Mouse (Mus musculus): ENCODE results near the gene Ly86.

The Ly86 gene

DNA sequence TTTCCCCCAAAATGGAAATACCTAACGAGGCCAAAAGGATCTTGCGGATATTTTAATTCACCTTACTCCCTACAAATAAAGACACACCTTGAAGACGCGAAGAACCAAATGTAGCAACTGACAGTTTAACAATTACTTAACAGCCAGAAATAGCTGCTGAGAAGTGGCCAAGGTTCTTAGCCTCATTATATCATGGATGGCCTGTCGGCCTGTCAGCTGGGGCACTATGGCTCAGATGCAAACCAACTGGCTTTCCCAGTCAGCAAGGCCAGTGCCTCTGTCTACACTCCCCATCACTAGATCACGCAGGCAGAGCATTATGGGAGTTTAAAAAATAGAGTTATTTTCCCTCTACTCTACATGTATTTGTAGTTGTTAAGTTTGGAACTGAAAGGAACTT, 78.4 kb downstream of the Ly86 start:
- POLR2A ChIA-PET, result interaction anchor here in 1 of 4 experiments (3.5 kb wide), 1 partner anchor 12 kb away, joined by 36 read pairs; no protein-coding TSS in a partner anchor
- CTCF ChIA-PET, result no interaction called here

DNA sequence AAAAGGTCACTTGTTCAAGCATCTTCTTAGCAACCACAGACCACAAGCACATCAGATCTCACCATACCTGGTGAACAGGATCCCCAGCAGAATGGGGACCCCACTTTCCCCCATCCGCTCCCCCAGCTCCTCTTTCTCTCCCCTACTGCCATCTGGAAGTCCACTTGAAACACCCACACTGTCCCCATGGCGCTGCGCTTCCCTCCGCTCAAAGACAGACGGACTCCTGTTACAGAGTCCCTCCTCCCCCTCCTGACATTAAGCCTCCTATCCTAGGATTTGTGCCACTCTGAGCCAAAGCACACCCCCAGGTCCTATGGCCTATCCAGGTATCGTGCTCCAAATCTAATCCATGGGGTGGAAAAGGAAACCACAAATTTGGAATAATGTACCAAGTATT, 79.9 kb downstream of the Ly86 start:
- ChIA-PET CTCF (interaction anchor here in 1 of 4 experiments (0.8 to 1.1 kb wide), 2 partner anchors 9 to 28 kb away, joined by 4 to 6 read pairs; no protein-coding TSS in a partner anchor), POLR2A (interaction anchor here in 3 of 4 experiments (0.6 to 3.5 kb wide), 7 partner anchors 9 to 1361 kb away, joined by 3 to 36 read pairs (median 3); no protein-coding TSS in a partner anchor)

DNA sequence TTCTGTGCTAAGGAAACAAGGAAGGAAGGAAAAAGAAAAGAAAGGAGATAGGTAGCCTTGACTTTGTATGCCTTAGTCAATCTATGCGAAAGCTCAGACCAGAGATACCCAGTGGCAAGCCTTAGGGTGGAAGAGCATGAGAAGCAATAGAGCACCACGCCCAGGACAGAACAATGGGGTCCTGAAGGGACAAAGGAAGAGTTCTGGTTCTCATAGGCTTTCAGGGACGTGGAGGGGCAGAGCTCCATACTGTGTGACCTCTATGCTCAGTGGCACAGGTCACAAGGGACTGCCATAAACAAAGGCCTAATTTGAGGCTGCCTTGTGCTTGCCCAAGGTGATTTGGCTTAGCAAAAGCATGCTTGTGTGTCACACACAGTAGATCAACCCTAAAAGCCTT, 80.4 kb downstream of the Ly86 start:
- CTCF ChIA-PET, result interaction anchor here in 1 of 4 experiments (0.8 to 1.1 kb wide), 2 partner anchors 9 to 28 kb away, joined by 4 to 6 read pairs; no protein-coding TSS in a partner anchor
- POLR2A ChIA-PET, result interaction anchor here in 3 of 4 experiments (0.6 to 3.5 kb wide), 7 partner anchors 8 to 1361 kb away, joined by 3 to 36 read pairs (median 3); no protein-coding TSS in a partner anchor

DNA sequence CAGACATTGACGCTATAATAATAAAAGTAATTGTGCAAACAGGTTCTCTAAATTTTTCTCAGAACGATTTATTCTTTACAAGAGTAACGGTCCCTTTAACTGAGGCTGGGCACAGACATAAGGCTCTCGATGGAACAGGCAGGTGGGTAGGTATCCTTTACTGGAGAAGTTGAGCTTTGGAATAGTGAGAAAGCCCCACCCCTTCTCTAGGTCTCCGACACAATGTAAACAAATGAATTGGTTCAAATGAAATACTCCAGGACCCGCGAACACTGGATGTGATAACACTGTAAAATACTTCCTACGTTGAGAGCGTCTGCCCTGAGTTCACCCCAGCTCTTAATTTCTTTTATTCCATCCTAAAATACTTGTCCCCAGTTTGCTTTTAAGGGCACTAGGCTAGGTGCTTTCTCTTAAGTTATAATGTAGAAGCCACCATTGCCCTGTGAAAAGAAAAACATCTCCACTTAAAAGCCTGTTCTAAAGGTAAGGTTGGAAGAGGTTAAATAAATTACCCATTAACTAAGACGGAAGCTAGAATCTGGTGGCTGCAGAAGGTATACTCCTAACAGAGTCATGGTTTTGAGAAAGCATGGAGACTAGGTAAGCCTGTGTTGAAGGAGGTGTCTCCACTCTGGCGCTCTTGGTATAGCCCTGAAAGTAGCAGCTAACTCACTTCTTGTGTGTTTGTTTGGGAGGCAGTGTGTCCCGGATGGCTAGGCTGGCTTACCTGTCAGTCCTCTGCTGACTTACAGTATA, 81.7 kb downstream of the Ly86 start:
- POLR2A ChIA-PET, result interaction anchor here in 2 of 4 experiments (1.7 to 3.5 kb wide), 2 partner anchors 9 kb away, joined by 9 to 36 read pairs; no protein-coding TSS in a partner anchor
- CTCF ChIA-PET, result no interaction called here

DNA sequence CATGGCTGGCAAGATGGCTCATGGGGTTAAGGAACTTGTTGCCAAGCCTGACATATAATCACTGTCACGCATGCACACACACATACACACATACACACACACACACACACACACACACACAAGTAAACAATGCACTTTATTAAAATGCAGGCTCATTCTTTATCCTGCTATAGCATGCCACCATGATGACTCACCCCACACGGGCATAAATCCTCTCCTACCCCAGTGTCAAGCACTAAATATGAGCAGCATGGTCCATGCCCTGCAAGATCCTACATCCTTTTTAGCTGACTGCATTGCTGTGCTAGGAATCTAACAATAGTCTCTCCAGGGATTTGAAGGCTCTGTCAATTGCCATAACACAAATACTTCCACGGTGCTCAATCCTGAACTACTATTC, 83.5 kb downstream of the Ly86 start:
- POLR2A ChIA-PET, result interaction anchor here in 1 of 4 experiments (1.1 kb wide), 1 partner anchor 29 kb away, joined by 3 read pairs; no protein-coding TSS in a partner anchor
- CTCF ChIA-PET, result no interaction called here

DNA sequence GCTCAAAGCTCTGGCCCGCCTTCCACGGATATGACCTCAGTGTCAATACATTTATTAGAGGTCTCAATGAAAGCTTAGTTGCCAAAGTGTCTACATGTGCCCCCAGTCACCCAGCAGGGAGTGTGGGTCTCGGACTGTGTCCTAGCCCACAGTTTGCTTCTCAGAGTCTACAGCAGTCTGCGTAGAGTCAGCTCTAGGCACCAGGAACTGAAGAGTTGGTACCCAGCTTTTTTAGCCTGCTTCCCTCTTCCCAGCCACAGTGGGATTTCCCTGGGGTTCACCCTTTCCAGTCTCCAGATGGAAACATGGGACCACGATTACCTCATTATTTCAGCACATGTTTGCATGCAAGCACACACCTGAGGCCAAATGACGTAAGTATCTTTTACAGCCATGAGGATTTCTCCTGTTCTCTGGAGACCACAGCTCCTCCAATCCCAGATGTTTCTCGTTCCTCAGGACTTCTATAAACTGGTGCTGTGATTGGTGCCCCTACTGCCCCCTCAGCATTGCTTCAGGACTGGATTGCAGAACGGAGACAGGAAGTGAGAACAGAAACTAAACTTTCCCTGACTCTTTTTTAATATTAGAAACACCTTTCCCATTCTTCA, 84.8 kb downstream of the Ly86 start:
- POLR2A ChIA-PET, result interaction anchor here in 1 of 4 experiments (1.1 kb wide), 1 partner anchor 30 kb away, joined by 3 read pairs; no protein-coding TSS in a partner anchor

DNA sequence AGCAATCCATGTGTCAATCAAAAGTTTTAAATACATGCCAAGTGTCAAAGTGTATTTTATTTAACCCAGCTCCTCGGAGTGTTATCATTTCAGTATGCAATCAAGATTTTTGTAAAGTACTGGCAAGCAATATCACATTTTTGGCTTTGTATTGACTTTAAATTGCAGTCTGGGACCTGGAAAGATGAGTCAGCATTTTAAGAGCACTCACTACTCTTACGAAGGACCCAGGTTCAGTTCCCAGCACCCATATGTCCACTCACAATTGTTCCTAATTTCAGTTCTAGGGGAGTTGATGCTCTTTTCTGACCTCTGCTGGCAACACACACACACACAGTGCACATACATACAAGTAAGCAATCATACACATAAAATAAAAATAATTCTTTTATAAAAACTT, 86.7 kb downstream of the Ly86 start:
- POLR2A ChIA-PET, result interaction anchor here in 3 of 4 experiments (0.6 to 11.7 kb wide), 4 partner anchors 10 to 38 kb away, joined by 3 to 160 read pairs (median 46); no protein-coding TSS in a partner anchor
- CTCF ChIA-PET, result interaction anchor here in 1 of 4 experiments (0.7 kb wide), 1 partner anchor 22 kb away, joined by 3 read pairs; no protein-coding TSS in a partner anchor

More for the DNA sequence above, 84.8 kb downstream of the Ly86 start:
- CTCF ChIA-PET, result interaction anchor here in 2 of 4 experiments (0.6 kb wide), 2 partner anchors 10 to 24 kb away, joined by 3 read pairs; no protein-coding TSS in a partner anchor

DNA sequence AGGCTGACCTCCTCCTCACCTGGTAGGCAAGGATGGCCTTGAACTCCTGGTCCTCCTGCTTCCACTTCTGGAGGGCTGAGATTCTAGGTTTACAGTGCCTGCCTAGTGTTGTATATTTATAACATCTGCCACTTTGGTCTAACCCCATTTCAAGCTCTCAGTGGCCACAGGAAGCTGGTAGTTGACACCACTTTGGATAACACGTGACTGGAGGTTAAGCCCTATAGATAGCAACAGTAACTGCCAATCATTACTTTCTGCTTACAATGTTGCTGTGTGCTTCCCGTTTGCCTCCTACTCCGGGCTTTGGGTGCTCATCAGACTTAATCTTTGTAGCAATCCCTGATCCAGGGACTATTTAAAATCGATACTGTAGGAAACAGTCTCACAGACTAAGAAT, 87.6 kb downstream of the Ly86 start:
- POLR2A ChIA-PET, result interaction anchor here in 3 of 4 experiments (0.6 to 11.7 kb wide), 10 partner anchors 9 to 530 kb away, joined by 3 to 160 read pairs (median 4); no protein-coding TSS in a partner anchor
- CTCF ChIA-PET, result interaction anchor here in 3 of 4 experiments (0.6 to 4.5 kb wide), 8 partner anchors 19 to 507 kb away, joined by 3 to 37 read pairs (median 5); no protein-coding TSS in a partner anchor

DNA sequence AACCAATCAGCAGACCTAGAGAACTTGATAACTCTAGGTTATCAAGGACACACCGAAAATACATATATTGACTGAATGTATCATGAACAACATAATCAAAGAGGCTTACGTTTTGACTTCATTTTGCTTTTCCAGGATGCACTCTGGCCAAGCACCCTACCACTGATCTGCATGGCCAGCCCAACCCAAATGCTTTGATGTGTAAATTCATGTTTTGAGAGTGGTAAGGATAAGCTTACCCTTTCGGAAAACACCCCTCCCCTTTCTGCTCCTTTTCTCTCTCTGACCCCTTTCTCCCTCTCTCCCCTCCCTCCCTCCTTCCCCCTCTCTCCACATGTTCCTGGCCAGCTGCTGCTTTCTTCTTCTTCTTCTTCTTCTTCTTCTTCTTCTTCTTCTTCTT, 88.1 kb downstream of the Ly86 start:
- POLR2A ChIA-PET, result interaction anchor here in 3 of 4 experiments (0.6 to 11.7 kb wide), 23 partner anchors 8 to 697 kb away, joined by 3 to 160 read pairs (median 4); no protein-coding TSS in a partner anchor
- CTCF ChIA-PET, result interaction anchor here (0.5 to 4.5 kb wide), 18 partner anchors 18 to 1517 kb away, joined by 3 to 37 read pairs (median 5); no protein-coding TSS in a partner anchor

DNA sequence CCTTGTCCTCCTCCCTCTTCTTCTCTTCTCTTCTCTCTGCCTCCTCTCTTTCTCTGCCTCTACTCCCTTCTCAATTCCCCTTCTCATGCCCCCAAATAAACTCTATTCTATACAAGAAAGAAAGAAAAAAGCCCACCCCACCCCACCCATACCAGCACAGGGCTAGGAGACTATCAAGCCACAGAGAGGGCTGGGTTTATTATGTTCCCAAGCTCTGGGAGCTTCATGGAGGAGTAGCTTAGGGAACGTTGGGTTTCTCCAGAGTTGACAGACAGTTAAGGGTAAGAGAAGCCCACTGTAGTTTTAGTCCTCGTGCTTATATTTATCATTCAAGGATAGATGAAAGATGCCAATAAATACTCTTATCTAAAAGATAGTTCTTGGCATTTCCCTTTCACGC, 88.7 kb downstream of the Ly86 start:
- CTCF ChIA-PET, result interaction anchor here (0.6 to 4.5 kb wide), 49 partner anchors 8 to 1465 kb away, joined by 3 to 37 read pairs (median 4); no protein-coding TSS in a partner anchor
- POLR2A ChIA-PET, result interaction anchor here in 3 of 4 experiments (0.6 to 11.7 kb wide), 42 partner anchors 8 to 697 kb away, joined by 3 to 160 read pairs (median 4); no protein-coding TSS in a partner anchor

DNA sequence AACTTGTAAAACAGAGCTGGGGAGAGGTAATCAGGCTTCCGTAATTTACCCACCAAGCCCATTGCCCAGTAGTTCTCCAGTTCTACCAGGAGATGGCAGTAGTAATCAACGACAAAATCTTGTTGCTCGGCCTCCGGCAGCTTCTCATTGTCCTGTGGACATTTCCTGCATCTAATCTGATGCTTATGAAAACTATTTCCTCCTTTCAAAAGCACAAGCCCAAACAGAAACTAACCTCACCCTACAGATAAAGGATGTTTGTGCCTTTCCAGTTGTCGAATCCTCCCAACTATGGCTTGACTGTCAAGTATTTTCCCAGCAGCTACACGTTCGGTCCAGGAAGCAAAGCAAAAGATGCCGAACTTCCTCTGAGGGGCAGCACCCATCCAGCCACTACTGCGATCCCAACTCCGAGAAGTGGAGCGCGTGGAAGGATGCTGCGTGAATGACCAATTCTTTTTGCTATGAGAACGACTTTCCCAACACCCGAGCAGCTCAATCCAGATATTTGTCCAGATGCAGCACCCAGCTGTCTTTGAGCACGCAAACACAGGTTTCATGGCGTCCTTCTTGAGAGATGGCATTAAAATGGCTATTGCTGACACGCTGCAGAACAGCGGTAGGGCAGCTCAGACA, 89.2 kb downstream of the Ly86 start:
- ChIA-PET CTCF (interaction anchor here (0.5 to 4.5 kb wide), 54 partner anchors 9 to 1465 kb away, joined by 3 to 37 read pairs (median 4); no protein-coding TSS in a partner anchor), POLR2A (interaction anchor here in 3 of 4 experiments (0.6 to 11.7 kb wide), 37 partner anchors 8 to 559 kb away, joined by 3 to 160 read pairs (median 4); no protein-coding TSS in a partner anchor)

DNA sequence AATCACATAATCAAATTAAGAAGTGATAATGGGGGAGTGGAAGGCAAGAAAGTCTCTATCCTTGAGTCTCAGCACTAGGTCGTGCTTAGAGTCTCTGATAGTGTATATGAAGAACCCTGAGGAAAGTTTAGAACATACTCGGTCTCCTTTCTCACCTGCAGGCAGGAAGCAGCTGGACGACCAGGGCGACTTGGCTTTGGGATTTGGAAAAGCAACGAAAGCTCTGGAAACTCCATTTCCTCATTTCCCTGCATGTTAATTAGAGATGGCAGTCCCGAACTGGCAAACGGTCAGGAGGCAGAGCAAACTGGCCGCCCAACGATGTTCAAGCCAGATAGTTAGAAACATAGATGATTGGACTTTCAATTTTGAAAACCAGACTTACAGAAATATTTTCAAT, 89.8 kb downstream of the Ly86 start:
- CTCF ChIA-PET, result interaction anchor here (0.6 to 4.5 kb wide), 22 partner anchors 17 to 1466 kb away, joined by 3 to 37 read pairs (median 5); no protein-coding TSS in a partner anchor

DNA sequence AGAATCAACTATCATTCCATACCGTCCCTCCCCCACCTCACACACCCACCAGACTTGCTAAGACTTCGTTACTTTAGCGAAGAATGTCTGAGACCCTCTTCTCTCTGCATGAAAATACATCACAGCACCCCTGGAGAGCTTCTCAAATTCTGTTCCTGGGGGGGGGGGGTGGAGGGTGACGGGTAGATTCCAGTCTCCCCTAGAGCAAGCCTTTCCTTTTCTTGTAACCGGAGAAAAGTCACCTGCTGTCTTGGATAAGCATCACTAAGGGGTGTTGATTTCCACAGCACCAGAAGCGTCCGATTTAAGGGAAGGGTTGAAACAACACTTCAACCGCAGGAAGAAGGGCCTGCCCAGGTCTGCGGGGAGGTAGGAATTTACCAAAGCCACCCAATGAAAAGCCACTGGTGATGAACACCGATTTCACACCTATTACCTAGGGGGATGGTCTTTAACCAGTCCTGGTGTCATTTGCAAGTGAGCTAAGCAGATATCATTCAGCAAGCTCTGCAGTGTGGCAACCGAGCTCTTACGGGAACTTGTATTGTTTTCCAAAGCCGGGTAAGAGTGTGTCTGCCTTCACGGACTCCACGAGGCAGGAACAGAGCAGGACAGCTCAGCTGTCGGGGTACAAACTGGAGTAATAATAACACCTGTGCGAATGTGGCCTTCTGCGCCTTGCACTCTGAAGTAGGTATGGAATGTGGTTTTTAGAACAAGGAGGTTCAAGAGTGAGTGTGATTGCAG, 91.4 kb downstream of the Ly86 start:
- CTCF ChIA-PET, result interaction anchor here in 3 of 4 experiments (0.6 to 4.5 kb wide), 11 partner anchors 16 to 1520 kb away, joined by 3 to 37 read pairs (median 5); no protein-coding TSS in a partner anchor
- POLR2A ChIA-PET, result interaction anchor here (0.6 to 11.7 kb wide), 48 partner anchors 10 to 1056 kb away, joined by 3 to 160 read pairs (median 4); partner anchors contain the start of gene Ssr1 (in 1 of the 4)

More for the DNA sequence above, 89.8 kb downstream of the Ly86 start:
- POLR2A ChIA-PET, result interaction anchor here in 3 of 4 experiments (0.5 to 11.7 kb wide), 22 partner anchors 9 to 535 kb away, joined by 3 to 160 read pairs (median 4); no protein-coding TSS in a partner anchor

DNA sequence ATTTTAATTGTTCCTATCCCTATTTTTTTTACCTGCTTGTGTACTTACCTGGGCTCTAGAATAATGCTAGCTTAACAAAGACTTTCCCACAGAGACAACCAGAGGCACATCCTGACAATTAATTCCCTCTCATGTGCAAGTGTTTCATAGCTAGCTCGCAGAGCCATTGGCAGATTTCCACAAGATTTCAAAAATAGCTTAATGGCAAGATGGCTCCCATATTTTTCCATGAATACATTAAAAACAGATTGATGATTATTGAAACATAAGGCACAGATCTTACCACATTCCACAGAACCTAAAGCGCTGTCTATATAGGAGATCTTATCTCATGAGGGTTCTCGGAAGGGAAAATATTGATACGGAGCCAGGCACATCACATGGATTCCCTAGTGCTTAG, 93.8 kb downstream of the Ly86 start:
- CTCF ChIA-PET, result interaction anchor here in 2 of 4 experiments (1.0 to 2.0 kb wide), 2 partner anchors 14 kb away, joined by 6 read pairs; no protein-coding TSS in a partner anchor
- POLR2A ChIA-PET, result interaction anchor here in 3 of 4 experiments (1.1 to 11.7 kb wide), 6 partner anchors 12 to 47 kb away, joined by 3 to 160 read pairs (median 8); no protein-coding TSS in a partner anchor

DNA sequence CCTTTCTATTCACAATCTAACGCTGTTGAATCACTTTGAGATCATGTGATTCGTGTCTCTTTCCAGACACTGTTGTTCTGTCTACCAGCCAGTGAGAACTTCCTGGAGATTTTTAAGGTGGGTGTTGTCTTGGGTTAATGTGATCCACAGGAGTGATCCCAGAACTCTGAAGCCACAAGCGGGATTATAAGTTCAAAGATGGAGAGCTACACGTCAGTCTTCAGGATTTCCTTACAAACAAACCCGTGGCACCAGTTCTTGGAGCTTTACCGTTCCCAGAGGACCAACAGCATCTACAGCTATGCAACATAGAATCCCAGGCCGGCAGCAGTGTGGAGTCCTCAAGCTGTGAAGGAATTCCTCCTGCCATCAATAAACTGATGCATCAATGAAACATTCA, 94.5 kb downstream of the Ly86 start:
- ChIA-PET POLR2A (interaction anchor here in 3 of 4 experiments (0.6 to 11.7 kb wide), 10 partner anchors 11 to 125 kb away, joined by 3 to 160 read pairs (median 4); no protein-coding TSS in a partner anchor), CTCF (interaction anchor here in 3 of 4 experiments (0.5 to 1.4 kb wide), 4 partner anchors 10 to 524 kb away, joined by 3 to 9 read pairs (median 4); no protein-coding TSS in a partner anchor)

DNA sequence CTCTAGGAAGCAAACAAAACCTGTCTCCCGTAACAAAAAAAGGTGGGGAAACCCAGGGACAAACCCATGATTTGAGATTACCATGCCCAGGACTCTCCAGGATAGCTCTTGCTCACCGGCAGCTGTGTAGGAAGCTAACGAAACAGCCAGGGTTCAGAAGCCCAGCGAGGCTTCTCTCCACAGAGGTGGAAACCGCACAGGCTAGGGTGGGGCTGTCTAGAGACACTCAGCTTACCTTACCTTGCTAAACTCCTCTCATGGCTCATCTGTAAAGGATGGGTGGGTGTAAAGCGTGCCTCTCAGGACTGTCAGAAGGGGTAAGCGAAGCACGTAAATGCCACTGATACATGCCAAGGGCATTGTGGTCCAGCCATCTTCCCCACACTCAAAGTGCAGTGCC, 94.9 kb downstream of the Ly86 start:
- ChIA-PET CTCF (interaction anchor here in 3 of 4 experiments (0.5 to 1.4 kb wide), 7 partner anchors 11 to 644 kb away, joined by 3 to 9 read pairs (median 3); no protein-coding TSS in a partner anchor), POLR2A (interaction anchor here in 3 of 4 experiments (0.6 to 11.7 kb wide), 17 partner anchors 11 to 331 kb away, joined by 3 to 160 read pairs (median 4); no protein-coding TSS in a partner anchor)
